Mouse (Mus musculus): ENCODE data around the gene 4930452B06Rik. TPM values are rescaled to one million over a fixed set of nuclear protein-coding genes. Genes with fewer than 3 reads are reported as not detected.

4930452B06Rik gene
- polyA plus RNA-seq, 1 experiment from 2014 or later, result 4.6 TPM

DNA sequence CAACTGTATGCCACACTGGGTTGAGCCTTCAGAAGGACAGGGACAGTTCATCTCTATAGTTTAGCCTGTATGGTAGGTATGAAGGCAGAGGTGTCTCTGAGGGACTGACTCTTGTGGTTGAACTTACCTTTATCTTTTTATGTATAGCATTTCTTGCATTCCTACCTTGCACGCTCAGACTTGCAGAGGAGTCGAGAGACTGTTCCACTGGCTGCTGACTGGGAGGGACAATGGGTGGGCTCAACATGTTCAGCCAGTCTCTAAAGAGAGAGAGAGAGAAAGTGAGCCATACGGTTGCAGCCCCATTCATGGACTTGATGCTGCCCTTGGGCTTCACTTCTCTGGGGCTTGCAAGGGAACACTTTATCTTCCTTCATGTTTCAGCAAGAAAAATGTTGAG is 223.3 kb downstream of the 4930452B06Rik start:
- Histone ChIP-seq H3K36me3 (no peaks in the 10 kb centered on the region), H3K9ac (no peak overlapping the region), H3K9me3 (no peaks in the 10 kb centered on the region), H3K4me2 (no peak overlapping the region), H3K27me3 (no peaks in the 10 kb centered on the region), H3K4me3 (no peak overlapping the region), H3K27ac (no peak overlapping the region), H3K4me1 (replicated peaks) (no peaks in the 10 kb centered on the region)
- ATAC-seq (ENCODE audit: low FRiP score), result no peak
- 82% methylated on average over 3 of the region's 3 CpGs for WGBS

DNA sequence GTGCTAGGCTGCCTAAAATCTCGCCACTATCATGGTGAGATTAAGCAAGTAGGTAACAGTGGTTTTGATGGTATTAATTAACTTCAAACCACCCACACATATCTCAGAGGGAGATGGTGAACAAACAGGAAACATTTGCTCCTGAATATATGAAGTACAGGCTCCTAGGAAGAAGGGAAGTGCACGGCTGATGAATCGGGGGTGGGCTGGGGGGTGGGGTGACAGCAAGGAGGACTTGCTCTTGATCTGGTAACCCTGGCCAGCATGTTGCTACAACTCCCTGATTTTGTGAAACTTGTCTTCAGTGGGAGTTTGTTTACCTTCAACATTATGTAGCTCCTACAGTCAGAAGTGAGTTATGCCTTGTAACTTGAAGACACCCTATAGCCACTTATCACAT is 224.4 kb downstream of the 4930452B06Rik start:
- ATAC-seq (ENCODE audit: low FRiP score), result no peak
- 85% methylated on average over 3 of the region's 3 CpGs for WGBS
- no peaks in the 10 kb centered on the region for H3K27me3 ChIP-seq
- no peak overlapping the region for H3K4me2 ChIP-seq
- H3K4me1 ChIP-seq (replicated peaks), result no peaks in the 10 kb centered on the region
- no peaks in the 10 kb centered on the region for H3K36me3 ChIP-seq
- no peak overlapping the region for H3K4me3 ChIP-seq
- no peak overlapping the region for H3K9ac ChIP-seq
- no peaks in the 10 kb centered on the region for H3K9me3 ChIP-seq
- no peak overlapping the region for H3K27ac ChIP-seq

DNA sequence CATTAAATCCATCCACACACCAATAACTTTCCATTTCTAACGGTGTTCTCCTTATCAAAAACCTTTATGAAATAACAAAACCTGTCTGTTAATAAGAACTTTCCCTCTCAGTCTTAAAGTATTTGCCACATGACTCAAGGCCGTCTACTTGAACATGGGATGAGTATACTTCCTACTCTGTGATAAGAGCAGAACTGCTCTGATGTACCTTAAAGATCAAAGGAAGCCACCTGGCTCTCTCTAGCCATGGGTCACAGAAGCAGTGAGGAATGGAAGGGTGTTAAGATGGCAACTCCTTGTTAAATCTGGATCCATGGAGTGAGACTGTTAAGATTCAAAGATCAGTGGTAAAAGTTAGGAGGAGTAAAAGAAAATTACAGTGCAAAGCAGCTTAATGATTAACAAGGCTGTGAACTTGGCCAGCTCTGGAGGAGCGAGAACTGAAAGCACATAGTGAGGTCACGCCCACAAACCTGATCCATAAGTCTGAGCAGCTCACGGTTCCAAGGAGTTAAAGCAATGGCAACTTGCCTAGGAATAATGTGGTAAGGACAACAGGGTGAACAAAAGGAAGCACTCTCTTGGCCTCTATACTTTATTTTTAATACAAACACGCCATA is 235.3 kb downstream of the 4930452B06Rik start:
- Histone ChIP-seq H3K9ac (no peak overlapping the region), H3K4me2 (no peak overlapping the region), H3K27ac (no peak overlapping the region), H3K9me3 (no peaks in the 10 kb centered on the region), H3K4me1 (replicated peaks) (no peaks in the 10 kb centered on the region), H3K36me3 (no peaks in the 10 kb centered on the region), H3K27me3 (no peaks in the 10 kb centered on the region), H3K4me3 (no peak overlapping the region)
- 83% methylated on average over 6 of the region's 6 CpGs for WGBS
- ATAC-seq (ENCODE audit: low FRiP score), result no peak

DNA sequence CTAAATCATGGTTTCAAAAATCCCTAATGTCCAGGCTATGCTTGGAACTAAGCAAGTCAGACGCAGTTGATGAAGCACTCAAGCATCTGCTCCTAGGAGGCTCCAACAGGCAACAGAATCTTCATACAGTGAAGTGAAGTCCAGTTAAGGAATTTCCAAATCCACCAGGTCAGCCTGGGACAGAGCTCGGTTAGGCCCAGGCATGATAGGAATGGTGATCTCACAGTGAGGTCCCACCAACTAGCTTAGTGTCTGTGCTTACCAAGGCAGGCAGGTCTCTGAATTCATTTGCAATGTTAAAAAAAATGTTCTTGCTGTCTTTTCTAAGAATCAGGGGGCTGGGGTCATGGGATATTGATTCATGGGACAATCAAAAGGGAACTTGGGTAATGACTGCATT is 236.3 kb downstream of the 4930452B06Rik start:
- ATAC-seq (ENCODE audit: low FRiP score), result no peak
- Histone ChIP-seq H3K9me3 (no peaks in the 10 kb centered on the region), H3K4me1 (replicated peaks) (no peaks in the 10 kb centered on the region), H3K4me3 (no peak overlapping the region), H3K4me2 (no peak overlapping the region), H3K9ac (no peak overlapping the region), H3K27me3 (no peaks in the 10 kb centered on the region), H3K27ac (no peak overlapping the region), H3K36me3 (no peaks in the 10 kb centered on the region)
- WGBS, result 86% methylated on average over 2 of the region's 2 CpGs

DNA sequence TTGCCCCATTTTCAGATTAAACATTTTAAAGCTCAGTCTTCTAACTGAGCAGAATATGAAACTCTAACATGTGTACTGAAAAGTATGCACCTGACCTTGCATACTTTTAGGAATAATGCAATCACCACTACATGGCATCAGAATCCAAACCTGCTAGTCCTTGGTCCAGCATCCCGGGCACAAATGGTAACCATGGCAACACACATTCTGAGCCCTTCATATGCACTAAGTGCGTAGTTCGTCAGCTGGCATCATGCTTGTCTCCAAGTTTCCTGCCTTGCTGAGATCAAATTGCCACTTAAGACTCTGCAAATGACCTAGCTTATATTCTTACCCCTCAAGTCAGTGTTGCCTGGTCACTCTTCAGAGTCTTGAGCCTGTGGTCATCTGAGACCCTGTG is 243.2 kb downstream of the 4930452B06Rik start:
- ATAC-seq (ENCODE audit: low FRiP score), result no peak
- H3K36me3 ChIP-seq, result no peaks in the 10 kb centered on the region
- H3K4me3 ChIP-seq, result no peak overlapping the region
- no peak overlapping the region for H3K4me2 ChIP-seq
- H3K9ac ChIP-seq, result no peak overlapping the region
- H3K4me1 ChIP-seq (replicated peaks), result peaks cover 7% of the 10 kb centered on the region
- no peaks in the 10 kb centered on the region for H3K9me3 ChIP-seq
- no peaks in the 10 kb centered on the region for H3K27me3 ChIP-seq
- no peak overlapping the region for H3K27ac ChIP-seq
- 67% methylated on average over 3 of the region's 3 CpGs for WGBS

DNA sequence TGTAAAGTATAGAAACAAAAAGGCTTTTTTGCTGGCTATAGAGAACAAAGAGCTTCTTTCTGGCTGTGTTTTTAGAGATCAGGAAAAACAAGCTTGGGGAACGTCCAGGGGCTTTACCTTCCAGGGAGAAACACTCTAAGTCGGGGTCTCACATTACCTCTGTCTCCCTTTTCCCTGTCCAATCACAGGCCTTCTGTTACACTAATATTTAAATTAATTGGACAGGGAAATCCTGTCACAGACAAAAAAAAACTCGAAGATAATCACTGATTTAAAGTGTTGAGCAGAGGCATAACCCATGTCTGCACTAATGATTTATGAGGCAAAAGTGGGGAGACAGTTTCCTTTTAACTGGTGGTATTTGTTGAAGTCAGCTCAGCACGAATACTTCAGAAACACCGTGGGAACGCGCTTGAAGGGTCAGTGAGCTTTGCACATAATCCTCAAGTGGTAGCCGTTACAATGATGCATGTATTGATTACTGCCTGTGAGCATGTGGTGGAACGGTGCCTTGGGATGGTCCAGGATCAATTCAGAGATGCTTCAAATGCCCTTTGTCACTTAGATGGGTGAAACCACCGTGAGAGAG is 244.7 kb downstream of the 4930452B06Rik start:
- WGBS, result 26% methylated on average over 10 of the region's 10 CpGs
- H3K9ac ChIP-seq, result no peak overlapping the region

DNA sequence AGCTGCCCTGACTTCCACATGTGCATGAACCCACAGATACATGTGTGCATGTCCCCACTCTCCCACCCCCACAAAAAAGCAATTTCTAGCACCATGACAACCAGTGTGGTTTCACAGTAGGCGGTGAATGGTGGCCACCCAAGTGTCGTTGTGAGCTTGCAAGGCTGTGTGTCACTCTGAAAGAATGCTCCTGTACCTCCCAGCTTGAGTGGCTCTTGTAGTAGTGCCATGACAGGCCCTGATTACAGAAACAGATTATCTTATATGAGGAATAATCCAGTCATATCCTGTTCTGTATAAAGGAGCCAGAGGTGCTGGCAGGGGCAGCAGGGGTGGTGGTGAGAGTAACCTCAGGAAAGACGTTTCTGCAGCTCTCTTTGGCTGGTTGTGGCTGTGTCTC is 247.4 kb downstream of the 4930452B06Rik start:
- no peak overlapping the region for H3K4me2 ChIP-seq

More for the DNA sequence above, 244.7 kb downstream of the 4930452B06Rik start:
- Histone ChIP-seq H3K4me3 (no peak overlapping the region), H3K4me2 (no peak overlapping the region), H3K36me3 (no peaks in the 10 kb centered on the region), H3K4me1 (replicated peaks) (peaks cover 7% of the 10 kb centered on the region), H3K27ac (no peak overlapping the region), H3K27me3 (no peaks in the 10 kb centered on the region), H3K9me3 (no peaks in the 10 kb centered on the region)
- ATAC-seq (ENCODE audit: low FRiP score), result no peak

DNA sequence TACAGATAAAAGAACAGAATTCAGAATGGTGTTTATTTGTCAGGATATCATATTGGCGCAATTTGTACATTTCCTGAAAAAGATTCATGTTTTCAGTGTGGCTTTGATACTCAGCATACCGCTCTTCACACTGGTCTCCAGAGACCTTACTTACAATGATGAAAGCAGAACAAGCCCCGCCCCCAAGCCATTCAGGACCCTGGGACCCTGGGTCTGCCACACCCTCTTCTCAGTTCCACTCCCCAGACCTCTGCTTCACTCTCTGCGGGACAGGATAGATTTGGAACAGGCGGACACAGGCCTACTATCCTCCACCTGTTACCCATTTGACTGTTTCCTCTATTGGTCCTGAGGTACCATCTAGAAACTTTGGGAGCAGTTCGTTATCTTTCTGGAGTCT is 260.1 kb downstream of the 4930452B06Rik start:
- Histone ChIP-seq H3K4me1 (replicated peaks) (no peaks in the 10 kb centered on the region), H3K36me3 (no peaks in the 10 kb centered on the region), H3K9ac (no peak overlapping the region), H3K4me3 (no peak overlapping the region), H3K27ac (no peak overlapping the region), H3K4me2 (no peak overlapping the region), H3K9me3 (no peaks in the 10 kb centered on the region), H3K27me3 (no peaks in the 10 kb centered on the region)
- WGBS, result 67% methylated on average over 6 of the region's 6 CpGs
- ATAC-seq (ENCODE audit: low FRiP score), result no peak

More for the DNA sequence above, 247.4 kb downstream of the 4930452B06Rik start:
- no peak for ATAC-seq (ENCODE audit: low FRiP score)
- no peaks in the 10 kb centered on the region for H3K27me3 ChIP-seq
- no peak overlapping the region for H3K4me3 ChIP-seq
- no peaks in the 10 kb centered on the region for H3K36me3 ChIP-seq
- no peak overlapping the region for H3K27ac ChIP-seq
- H3K4me1 ChIP-seq (replicated peaks), result peaks cover 7% of the 10 kb centered on the region
- WGBS, result 71% methylated on average over 3 of the region's 3 CpGs
- no peak overlapping the region for H3K9ac ChIP-seq
- no peaks in the 10 kb centered on the region for H3K9me3 ChIP-seq

DNA sequence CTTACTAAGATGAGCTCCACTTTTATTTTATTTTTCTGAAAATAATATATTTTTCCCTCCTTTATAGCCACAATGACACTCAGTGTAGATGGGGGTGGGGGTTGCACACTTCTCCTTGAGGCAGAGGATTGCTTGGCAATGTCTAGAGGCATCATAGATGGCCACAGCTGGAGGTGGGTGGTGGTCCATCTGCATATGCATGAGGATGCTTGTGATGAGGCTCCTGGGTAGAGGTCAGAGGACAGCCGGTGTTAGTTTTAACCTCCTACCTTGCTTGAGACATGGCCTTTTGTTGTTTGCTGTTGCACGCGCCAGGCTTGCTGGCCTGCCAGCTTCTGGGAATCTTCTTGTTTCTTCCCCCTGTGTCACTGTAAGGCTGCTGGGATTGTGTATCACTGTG is 262.7 kb downstream of the 4930452B06Rik start:
- 63% methylated on average over 3 of the region's 3 CpGs for WGBS
- H3K4me1 ChIP-seq (replicated peaks), result no peaks in the 10 kb centered on the region

DNA sequence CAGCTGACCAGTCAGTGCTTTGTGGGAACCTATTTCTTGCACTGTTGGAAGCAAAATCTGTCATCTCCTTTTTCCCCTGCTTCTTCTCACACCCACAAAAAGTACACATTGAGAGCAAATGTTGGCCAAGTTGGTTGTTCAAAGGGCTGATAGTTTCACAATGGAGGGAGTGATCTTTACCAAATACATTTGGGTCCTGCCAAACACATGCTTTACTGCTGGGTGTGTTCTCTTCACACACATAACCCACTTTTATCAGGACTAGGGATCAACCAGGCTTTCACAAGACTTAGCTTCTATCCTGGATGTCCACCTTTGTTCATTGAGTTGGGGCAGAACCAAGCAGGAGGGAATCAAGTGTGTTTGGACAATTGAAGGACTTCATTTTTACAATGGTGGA is 267.5 kb downstream of the 4930452B06Rik start:
- no peak overlapping the region for H3K4me2 ChIP-seq

More for the DNA sequence above, 262.7 kb downstream of the 4930452B06Rik start:
- H3K9ac ChIP-seq, result no peak overlapping the region
- no peak for ATAC-seq (ENCODE audit: low FRiP score)
- no peak overlapping the region for H3K27ac ChIP-seq
- H3K4me3 ChIP-seq, result no peak overlapping the region
- H3K36me3 ChIP-seq, result no peaks in the 10 kb centered on the region
- no peaks in the 10 kb centered on the region for H3K27me3 ChIP-seq
- no peaks in the 10 kb centered on the region for H3K9me3 ChIP-seq
- H3K4me2 ChIP-seq, result no peak overlapping the region

DNA sequence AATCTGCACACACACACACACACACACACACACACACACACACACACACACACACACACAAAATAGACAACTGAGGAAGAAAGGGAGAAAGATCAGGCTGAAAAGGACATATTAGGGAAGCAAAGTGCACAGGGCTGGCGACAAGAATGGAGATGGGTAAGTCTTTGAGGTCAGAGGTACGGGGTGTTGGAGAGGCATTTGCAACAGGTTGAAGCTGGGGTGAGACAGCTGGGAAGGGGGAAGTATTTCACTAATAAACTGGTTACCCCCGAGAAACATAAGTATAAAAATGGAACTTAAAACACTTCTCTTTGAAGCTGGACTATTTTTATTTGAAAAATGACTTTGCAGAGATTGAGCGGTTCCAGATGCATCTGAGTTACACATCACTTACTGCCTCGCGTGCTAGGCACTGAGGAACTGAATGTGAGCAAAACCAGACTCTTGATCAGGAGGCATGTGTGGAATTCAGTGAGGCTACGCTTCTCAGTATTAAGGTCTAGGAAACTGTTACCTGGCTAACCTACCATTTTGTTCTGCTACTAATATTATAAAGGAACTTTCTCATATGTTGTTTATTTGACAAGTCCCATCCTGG is 270.3 kb downstream of the 4930452B06Rik start:
- no peaks in the 10 kb centered on the region for H3K4me1 ChIP-seq (replicated peaks)
- no peak overlapping the region for H3K4me3 ChIP-seq
- no peaks in the 10 kb centered on the region for H3K27me3 ChIP-seq
- H3K9ac ChIP-seq, result no peak overlapping the region
- no peak for ATAC-seq (ENCODE audit: low FRiP score)
- no peak overlapping the region for H3K4me2 ChIP-seq
- 87% methylated on average over 7 of the region's 7 CpGs for WGBS
- no peaks in the 10 kb centered on the region for H3K9me3 ChIP-seq
- H3K27ac ChIP-seq, result no peak overlapping the region
- no peaks in the 10 kb centered on the region for H3K36me3 ChIP-seq

More for the DNA sequence above, 267.5 kb downstream of the 4930452B06Rik start:
- Histone ChIP-seq H3K9me3 (no peaks in the 10 kb centered on the region), H3K27ac (no peak overlapping the region), H3K27me3 (no peaks in the 10 kb centered on the region), H3K36me3 (no peaks in the 10 kb centered on the region), H3K9ac (no peak overlapping the region), H3K4me3 (no peak overlapping the region), H3K4me1 (replicated peaks) (no peaks in the 10 kb centered on the region)
- no peak for ATAC-seq (ENCODE audit: low FRiP score)

DNA sequence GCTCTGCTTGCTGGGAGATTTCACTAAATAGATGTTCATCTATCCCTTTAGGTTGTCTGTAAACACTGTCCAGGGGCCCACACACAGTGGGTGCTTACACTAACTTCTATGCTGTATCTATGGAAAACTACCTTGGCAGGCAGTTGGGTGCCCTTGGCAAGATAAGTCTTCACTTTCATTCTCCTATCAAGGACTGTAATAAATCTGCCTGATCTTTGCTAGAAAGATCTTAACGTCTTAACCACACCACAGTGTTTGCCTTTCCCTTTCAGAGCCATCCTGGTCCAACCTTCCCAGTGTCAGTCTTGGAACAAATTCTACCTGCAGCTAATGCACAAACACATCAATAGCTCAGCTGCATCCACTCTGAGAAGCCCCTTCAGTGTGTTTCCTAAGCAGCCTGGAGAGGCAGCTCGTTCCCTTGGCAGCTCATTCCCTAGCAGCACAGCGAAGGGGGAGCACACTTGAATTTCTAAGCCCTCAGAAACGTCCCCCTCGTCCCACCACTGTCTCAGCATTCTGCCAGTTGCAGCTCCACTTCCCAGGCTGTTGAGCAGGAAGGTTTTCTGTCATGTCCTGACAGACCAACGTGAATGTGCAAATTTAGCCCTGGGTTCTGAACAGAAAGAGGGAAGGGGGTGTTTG is 273.7 kb downstream of the 4930452B06Rik start:
- Histone ChIP-seq H3K4me1 (replicated peaks) (no peaks in the 10 kb centered on the region), H3K4me2 (no peak overlapping the region), H3K9me3 (no peaks in the 10 kb centered on the region), H3K27ac (no peak overlapping the region), H3K9ac (no peak overlapping the region), H3K27me3 (no peaks in the 10 kb centered on the region), H3K4me3 (no peak overlapping the region), H3K36me3 (no peaks in the 10 kb centered on the region)
- no peak for ATAC-seq (ENCODE audit: low FRiP score)
- 68% methylated on average over 6 of the region's 6 CpGs for WGBS
